ENCODE assay signal across 10 mouse cellular contexts in the genomic region with DNA sequence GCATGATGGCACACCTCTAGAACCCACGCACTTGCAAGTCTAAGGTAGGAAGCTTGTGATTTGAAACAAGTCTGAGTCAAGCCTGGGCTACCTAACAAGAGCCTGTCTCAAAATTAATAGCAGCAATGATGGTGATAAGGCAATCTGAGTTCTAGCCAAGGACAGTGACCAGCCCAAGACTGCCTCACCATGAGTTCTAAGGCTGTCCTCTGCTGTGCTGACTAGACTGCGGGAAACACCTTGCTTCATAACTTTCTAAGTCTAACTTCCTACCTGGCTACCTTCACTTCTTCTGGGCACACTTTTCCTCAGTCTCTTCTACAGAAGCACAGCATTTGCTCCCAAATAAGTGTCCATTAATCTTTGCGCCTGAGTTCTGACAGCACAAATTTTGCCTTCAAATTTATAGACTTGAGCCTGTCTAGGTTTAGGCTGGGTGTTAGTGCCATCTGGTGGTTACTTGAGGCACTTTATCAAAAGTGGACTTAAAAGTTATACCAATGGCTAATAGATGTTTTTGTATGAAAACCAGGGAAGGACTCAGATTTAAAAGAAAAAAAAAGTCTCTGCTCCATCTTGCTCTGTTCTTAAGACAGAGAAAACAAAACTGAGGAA. TPM values are rescaled to one million over a fixed set of nuclear protein-coding genes. Genes with fewer than 3 reads are reported as not detected.
DNase-seq lines count a peak whose midpoint lies in the region; TF ChIP-seq lines count a peak whose summit lies in the region.
"Had no signal": no experiment of that assay in that cellular context is flagged by ENCODE, and none has a peak within 500 bp of the region (broad histone marks: within the 10 kb centered on the region; RNA-seq: fewer than 3 reads in every experiment).

No protein-coding gene starts in this region.

- intact Hi-C loops in gastrocnemius, adult 2 months (cut with DNase I) = loop anchor here (1.0 to 5.0 kb wide), 2 partner anchors 94 to 456 kb away; no protein-coding TSS in a partner anchor
- intact Hi-C loops in gastrocnemius, postnatal 36 days (cut with DNase I) = loop anchor here (2.0 to 10.0 kb wide), 2 partner anchors 94 to 454 kb away; no protein-coding TSS in a partner anchor

- H3K27ac ChIP-seq in gastrocnemius, adult 2 months = no peak overlapping the region
- H3K27ac ChIP-seq: macrophage; stomach, embryonic 15.5 days had no signal

- peak; percentile 18 for DNase-seq in gastrocnemius, adult 2 months
- DNase-seq in gastrocnemius, postnatal 36 days = no peak
- peak; percentile 25 for DNase-seq in ovary, postnatal 14 days (ENCODE audit: low spot score)
- no peak for DNase-seq in ovary, postnatal 36 days (ENCODE audit: low spot score)
- peak; percentile 20 for DNase-seq in cerebellum, adult 9-11 months
- DNase-seq in kidney, postnatal 14 days = peak; percentile 55
- peak; percentile 80 for DNase-seq in naive thymus-derived CD4-positive, alpha-beta T cell, adult 2 months (ENCODE audit: low read depth)
- no peak for DNase-seq in urinary bladder, postnatal 4 days (ENCODE audit: low spot score in 2 of 2)

- peak; percentile 77 for TF ChIP-seq CTCF in gastrocnemius, adult 2 months (IDR thresholded peaks at IDR 0.05)

- H3K4me3 ChIP-seq in gastrocnemius, adult 2 months = no peak overlapping the region
- H3K4me3 ChIP-seq: stomach, embryonic 15.5 days had no signal

RNA-seq across cellular contexts. Expression of a gene that starts 20.5 kb away (rescaled TPM):
- total RNA-seq in gastrocnemius, adult 2 months (2021) = 10 to 100 TPM in 1 of 2 experiments, 1 to 10 TPM in 1; 9.2 to 16.4 TPM
- 10 to 100 TPM in 1 of 2 experiments, 1 to 10 TPM in 1; 9.6 to 11.3 TPM for total RNA-seq in gastrocnemius, postnatal 36 days (2021)

Comparison
In these comparisons a context has a peak if more than half of its experiments do, and no peak if none do; other contexts are left out.
1. DNase-seq: peak in gastrocnemius, adult 2 months (single experiment), ovary, postnatal 14 days (single experiment), cerebellum, adult 9-11 months (single experiment), kidney, postnatal 14 days (single experiment) and naive thymus-derived CD4-positive, alpha-beta T cell, adult 2 months (single experiment); none in gastrocnemius, postnatal 36 days (0 of 2), ovary, postnatal 36 days (single experiment) and urinary bladder, postnatal 4 days (0 of 2).